Mouse (Mus musculus) spleen, adult 12 weeks (tissue): ENCODE measurements around the gene Krtap10-4.
"Not testable (repeated sequence)": the region's sequence is repeated elsewhere in the genome, so short reads cannot be mapped to it uniquely, and the experiment has no call there.

Experiments
- DNase-seq: peaks from one replicate; pipeline ENCODE4 v3.0.0; 2022; ENCODE audit warnings: low spot score

Gene Krtap10-4

DNA sequence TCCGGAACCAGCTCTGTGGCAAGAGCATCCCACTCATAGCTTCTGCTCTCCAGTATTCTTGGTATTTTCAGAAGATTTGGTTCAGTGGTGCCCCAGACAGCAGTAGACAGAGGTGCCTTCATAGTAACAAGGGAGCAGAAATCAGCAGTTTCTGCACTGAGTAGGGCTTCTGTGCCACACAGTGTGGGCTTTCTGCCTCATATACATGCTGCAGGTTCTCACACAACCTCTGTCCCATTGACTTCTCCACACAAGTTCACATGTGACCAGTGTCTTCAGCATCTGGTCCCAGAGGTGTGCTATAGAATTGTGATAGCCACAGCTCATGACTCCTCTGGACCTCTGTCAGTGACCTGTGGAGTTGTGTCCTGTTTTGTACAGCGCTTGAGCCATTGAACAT, 38.3 kb downstream of the Krtap10-4 start:
- no peak for DNase-seq

DNA sequence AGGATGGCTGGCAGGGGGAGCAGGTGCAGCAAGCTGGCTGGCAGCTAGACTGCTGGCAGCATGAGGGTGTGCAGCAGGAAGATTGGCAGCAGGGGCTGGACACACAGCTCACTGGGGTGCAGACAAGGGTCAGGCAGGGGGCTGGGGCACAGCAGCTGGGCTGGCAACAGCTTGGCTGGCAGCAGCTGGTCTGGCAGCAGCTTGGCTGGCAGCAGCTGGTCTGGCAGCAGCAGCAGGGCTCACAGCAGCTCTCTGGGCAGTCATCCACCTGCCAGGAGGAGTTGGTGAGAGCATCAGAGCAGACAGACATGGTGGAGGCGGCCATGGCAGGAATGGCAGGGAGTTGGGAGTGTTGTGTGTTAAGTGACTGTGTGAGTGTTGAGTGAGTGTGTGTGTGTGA, 39.0 kb downstream of the Krtap10-4 start, which contains the start of gene Gm7137:
TSS of gene Gm7137 (minus strand) at position 325 of the 400 bp plus-strand sequence.
- not testable (repeated sequence) for DNase-seq

DNA sequence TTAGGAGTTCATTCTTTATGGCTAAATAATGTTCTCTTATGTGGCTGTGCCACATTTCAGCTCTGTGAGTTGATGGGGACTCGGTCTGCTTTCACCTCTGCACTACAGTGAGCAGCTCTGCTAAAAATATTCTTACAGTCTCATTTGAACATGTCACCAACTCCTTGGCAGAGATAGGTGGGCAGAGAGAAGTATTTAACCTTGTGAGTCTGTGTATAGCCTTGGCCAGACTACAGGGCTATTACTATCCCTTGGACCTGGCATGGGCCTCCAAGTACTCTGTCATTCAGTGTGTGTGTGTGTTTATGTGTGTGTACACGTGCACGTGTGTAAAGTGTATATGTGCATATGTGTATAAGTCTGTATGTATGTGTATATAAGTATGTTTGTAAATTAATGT, 43.5 kb downstream of the Krtap10-4 start:
- DNase-seq, result not testable (repeated sequence)

DNA sequence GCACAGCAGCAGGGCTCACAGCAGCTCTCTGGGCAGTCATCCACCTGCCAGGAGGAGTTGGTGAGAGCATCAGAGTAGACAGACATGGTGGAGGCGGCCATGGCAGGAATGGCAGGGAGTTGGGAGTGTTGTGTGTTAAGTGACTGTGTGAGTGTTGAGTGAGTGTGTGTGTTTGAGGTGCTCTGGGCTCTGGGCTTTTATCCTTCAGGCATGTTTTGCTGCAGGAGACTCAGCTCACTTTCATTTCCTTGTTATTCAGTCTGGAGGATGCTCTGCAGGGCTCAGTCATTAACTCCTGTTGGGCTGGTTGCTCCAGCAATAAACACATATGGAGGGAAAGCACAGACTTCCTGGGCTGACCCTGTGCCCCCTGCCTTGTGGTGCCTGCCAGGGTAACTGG, 44.5 kb downstream of the Krtap10-4 start, which contains the start of gene Gm3250:
TSS of gene Gm3250 (minus strand) at position 101 of the 400 bp plus-strand sequence.
- DNase-seq, result not testable (repeated sequence)

DNA sequence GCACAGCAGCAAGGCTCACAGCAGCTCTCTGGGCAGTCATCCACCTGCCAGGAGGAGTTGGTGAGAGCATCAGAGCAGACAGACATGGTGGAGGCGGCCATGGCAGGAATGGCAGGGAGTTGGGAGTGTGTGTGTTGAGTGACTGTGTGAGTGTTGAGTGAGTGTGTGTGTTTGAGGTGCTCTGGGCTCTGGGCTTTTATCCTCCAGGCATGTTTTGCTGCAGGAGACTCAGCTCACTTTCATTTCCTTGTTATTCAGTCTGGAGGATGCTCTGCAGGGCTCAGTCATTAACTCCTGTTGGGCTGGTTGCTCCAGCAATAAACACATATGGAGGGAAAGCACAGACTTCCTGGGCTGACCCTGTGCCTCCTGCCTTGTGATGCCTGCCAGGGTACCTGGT, 50.1 kb downstream of the Krtap10-4 start, which contains the start of gene Gm7138:
TSS of gene Gm7138 (minus strand) at position 101 of the 400 bp plus-strand sequence.
- not testable (repeated sequence) for DNase-seq
